Mouse (Mus musculus) left cerebral cortex, adult 8-10 months (tissue): Measurements from ENCODE around the gene Slc12a5. TPM values are rescaled to one million over a fixed set of nuclear protein-coding genes. Genes with fewer than 3 reads are reported as not detected.

Experiments
- DNase-seq, 2 experiments: peaks; one replicate each; pipeline ENCODE4 v3.0.0; 2022; ENCODE audit warnings: low spot score in 2 of 2
- total RNA-seq, 4 experiments: library from RNA; stranded (reverse); gene quantifications; 2 replicates each; pipeline ENCODE4 v1.2.4; 2022

Slc12a5 gene
- total RNA-seq, 4 experiments from 2014 or later, result 509 to 530 (median 524) TPM

GRCm38 (mm10) chr2:165027163-165027562, 66.6 kb downstream of the Slc12a5 start:
- no peak for DNase-seq

GRCm38 (mm10) chr2:165032533-165032932, 71.9 kb downstream of the Slc12a5 start:
- no peak for DNase-seq

- DNase-seq, result no peak
These were observed 72.7 kb downstream of the Slc12a5 start for GRCm38 (mm10) chr2:165033306-165033705.

- DNase-seq, result peak; percentile 93 to 96
These were observed 73.8 kb downstream of the Slc12a5 start, which contains the start of gene Ncoa5 for GRCm38 (mm10) chr2:165034131-165035057. Gene Ncoa5, minus strand, starts transcription at chr2:165034867.

- no peak for DNase-seq
These were observed 74.4 kb downstream of the Slc12a5 start for GRCm38 (mm10) chr2:165035058-165035431.

GRCm38 (mm10) chr2:165037415-165037814, 76.8 kb downstream of the Slc12a5 start:
- no peak for DNase-seq

- no peak for DNase-seq
These were observed 81.5 kb downstream of the Slc12a5 start for GRCm38 (mm10) chr2:165042126-165042525.

GRCm38 (mm10) chr2:165043090-165043636, 82.6 kb downstream of the Slc12a5 start:
- DNase-seq, result no peak

- DNase-seq, result no peak
These were observed 83.1 kb downstream of the Slc12a5 start for GRCm38 (mm10) chr2:165043729-165044128.

GRCm38 (mm10) chr2:165049044-165049443, 88.4 kb downstream of the Slc12a5 start:
- no peak for DNase-seq

Other genes with a start within 250 kb of the Slc12a5 start
- not detected for gene Spint5, start 245.5 kb upstream of the Slc12a5 start, total RNA-seq
- 1 to 10 TPM; 1.3 to 3.9 (median 2.1) TPM for gene Wfdc3, start 214.9 kb upstream of the Slc12a5 start, total RNA-seq
- 10 to 100 TPM; 32.2 to 38.7 (median 35.5) TPM for gene Dnttip1, start 214.8 kb upstream of the Slc12a5 start, total RNA-seq
- gene Ube2c, start 190.9 kb upstream of the Slc12a5 start, total RNA-seq, result under 1 TPM in 2 of 4 experiments, not detected in 2; 0.50 to 0.53 TPM
- 1 to 10 TPM in 3 of 4 experiments, not detected in 1; 1.7 to 5.6 (median 4.5) TPM for gene Tnnc2, start 180.8 kb upstream of the Slc12a5 start, total RNA-seq
- gene Snx21, start 175.0 kb upstream of the Slc12a5 start, total RNA-seq, result 10 to 100 TPM; 46.4 to 53.8 (median 51.0) TPM
- 10 to 100 TPM; 22.0 to 27.6 (median 26.4) TPM for gene Acot8, start 155.9 kb upstream of the Slc12a5 start, total RNA-seq
- 1 to 10 TPM; 7.1 to 10.0 (median 8.7) TPM for gene Zswim3, start 155.7 kb upstream of the Slc12a5 start, total RNA-seq
- 10 to 100 TPM; 20.3 to 25.7 (median 23.9) TPM for gene Zswim1, start 138.1 kb upstream of the Slc12a5 start, total RNA-seq
- 1 to 10 TPM in 2 of 4 experiments, not detected in 2; 1.0 to 1.4 TPM for gene Spata25, start 132.3 kb upstream of the Slc12a5 start, total RNA-seq
- gene Ctsa, start 127.9 kb upstream of the Slc12a5 start, total RNA-seq, result 100 to 1,000 TPM; 112 to 182 (median 135) TPM
- gene Neurl2, start 127.3 kb upstream of the Slc12a5 start, total RNA-seq, result 1 to 10 TPM; 4.5 to 7.1 (median 5.5) TPM
- 100 to 1,000 TPM; 103 to 113 (median 109) TPM for gene Pltp, start 103.1 kb upstream of the Slc12a5 start, total RNA-seq
- 10 to 100 TPM; 47.7 to 59.4 (median 52.0) TPM for gene Pcif1, start 81.5 kb upstream of the Slc12a5 start, total RNA-seq
- gene Zfp335, start 49.0 kb upstream of the Slc12a5 start, total RNA-seq, result 10 to 100 TPM; 22.8 to 23.9 (median 23.3) TPM
- 1 to 10 TPM in 3 of 4 experiments, under 1 TPM in 1; 0.87 to 2.5 (median 1.5) TPM for gene Mmp9, start 20.0 kb upstream of the Slc12a5 start, total RNA-seq
- gene Ncoa5, start 74.1 kb downstream of the Slc12a5 start, total RNA-seq, result 10 to 100 TPM; 41.4 to 50.4 (median 44.6) TPM
- under 1 TPM; 0.23 to 0.81 (median 0.59) TPM for gene Cd40, start 94.8 kb downstream of the Slc12a5 start, total RNA-seq
- not detected for gene 1700025C18Rik, start 129.9 kb downstream of the Slc12a5 start, total RNA-seq